Mouse (Mus musculus) lung, postnatal 0 days (tissue): Measurements from ENCODE around the gene Vps52. TPM values are rescaled to one million over a fixed set of nuclear protein-coding genes. Genes with fewer than 3 reads are reported as not detected.

Source experiments
- ATAC-seq: fragments of 200-750 bp; cut with Nextera tagmentation; 2 replicates; pipeline ENCODE4 v1.8.0; 2017; ENCODE audit warnings: moderate library complexity
- DNase-seq: peaks from one replicate; pipeline ENCODE4 v3.0.0-alpha.2; 2016; ENCODE audit warnings: low spot score
- H3K27ac ChIP-seq: fragments of 300-500 bp; sonication (generic); 2 replicates; pipeline ENCODE4 v1.5.1; 2014; ENCODE audit warnings: antibody characterized with exemption, mild to moderate bottlenecking, low read length, mixed read lengths
- H3K27me3 ChIP-seq: fragments of 300-500 bp; sonication (generic); replicated peaks from 2 replicates; pipeline ENCODE4 v1.6.1; 2014; ENCODE audit warnings: low read length, mixed read lengths; ENCODE audit not compliant: insufficient read depth
- H3K36me3 ChIP-seq: fragments of 300-500 bp; sonication (generic); 2 replicates; pipeline ENCODE4 v1.6.1; 2014; ENCODE audit warnings: low read length, mixed read lengths; ENCODE audit not compliant: insufficient read depth
- H3K4me1 ChIP-seq: fragments of 300-500 bp; sonication (generic); 2 replicates; pipeline ENCODE4 v1.6.1; 2014; ENCODE audit warnings: antibody characterized with exemption, low read depth, low read length, mixed read lengths; ENCODE audit not compliant: insufficient read depth
- H3K4me2 ChIP-seq: fragments of 300-500 bp; sonication (generic); replicated peaks from 2 replicates; pipeline ENCODE4 v1.6.1; 2014; ENCODE audit warnings: low read depth, mild to moderate bottlenecking, low read length, moderate library complexity, mixed read lengths
- H3K4me3 ChIP-seq: fragments of 300-500 bp; sonication (generic); 2 replicates; pipeline ENCODE4 v1.5.1; 2014; ENCODE audit warnings: low read depth, low read length
- H3K9ac ChIP-seq: fragments of 300-500 bp; sonication (generic); replicated peaks from 2 replicates; pipeline ENCODE4 v1.6.1; 2014; ENCODE audit warnings: low read depth, mild to moderate bottlenecking
- H3K9me3 ChIP-seq: fragments of 300-500 bp; sonication (generic); 2 replicates; pipeline ENCODE4 v1.6.1; 2016; ENCODE audit warnings: low read length, mixed read lengths
- CTCF ChIP-seq: IDR thresholded peaks from 2 replicates; pipeline ENCODE4 v1.5.1; 2016; ENCODE audit warnings: antibody characterized with exemption, mild to moderate bottlenecking
- EP300 ChIP-seq: IDR thresholded peaks from 2 replicates; pipeline ENCODE4 v1.6.1; 2016; ENCODE audit warnings: antibody characterized with exemption, mild to moderate bottlenecking, control low read depth
- WGBS: fragments of 180-500 bp; shearing (Covaris S2); extraction: QIAGEN DNeasy Blood & Tissue Kit; methylation state at CpG from one replicate; pipeline ENCODE4 v1.1.7; 2014; 5-methylcytosine and 5-hydroxymethylcytosine counted together
- polyA plus RNA-seq: library from polyadenylated mRNA; unstranded; fragments of >200 nt; fragmentation: Nextera tagmentation; extraction: Ambion mirVana; gene quantifications from 2 replicates; pipeline ENCODE4 v1.2.1, GENCODE M21; 2015

Vps52 gene
- polyA plus RNA-seq, 1 experiment from 2014 or later = 28.5 TPM

- no peaks in the 10 kb centered on the region for H3K4me1 ChIP-seq
- WGBS = 95% methylated on average over 7 of the region's 7 CpGs
- ATAC-seq (no peak), DNase-seq (no peak)
- no peak overlapping the region for H3K4me3 ChIP-seq
- no peak overlapping the region for H3K27ac ChIP-seq
- H3K9ac ChIP-seq = no peak overlapping the region
- H3K9me3 ChIP-seq = no peaks in the 10 kb centered on the region
- H3K4me2 ChIP-seq = no peak overlapping the region
- H3K27me3 ChIP-seq = no peaks in the 10 kb centered on the region
- TF ChIP-seq EP300 (no peak), CTCF (no peak)
- peaks cover 8% of the 10 kb centered on the region; the same call in 1 of the 2 replicates for H3K36me3 ChIP-seq
These were observed 7.3 kb downstream of the Vps52 start for GRCm38 (mm10) chr17:33962876-33963275.

GRCm38 (mm10) chr17:33965082-33965845, 9.7 kb downstream of the Vps52 start:
- H3K27ac ChIP-seq = no peak overlapping the region
- no peaks in the 10 kb centered on the region for H3K4me1 ChIP-seq
- no peak for ATAC-seq
- no peak overlapping the region for H3K9ac ChIP-seq
- 89% methylated on average over 17 of the region's 17 CpGs for WGBS
- H3K4me3 ChIP-seq = no peak overlapping the region
- H3K4me2 ChIP-seq = no peak overlapping the region
- no peaks in the 10 kb centered on the region for H3K27me3 ChIP-seq
- no peaks in the 10 kb centered on the region for H3K9me3 ChIP-seq
- no peak for DNase-seq
- TF ChIP-seq EP300 (no peak), CTCF (no peak)
- peaks cover 8% of the 10 kb centered on the region; the same call in 1 of the 2 replicates for H3K36me3 ChIP-seq

- WGBS = 75% methylated on average over 16 of the region's 16 CpGs
- H3K27me3 ChIP-seq = no peaks in the 10 kb centered on the region
- ATAC-seq (no peak), DNase-seq (no peak)
- H3K4me1 ChIP-seq = no peaks in the 10 kb centered on the region
- no peaks in the 10 kb centered on the region for H3K9me3 ChIP-seq
- TF ChIP-seq CTCF (no peak), EP300 (no peak)
- no peak overlapping the region for H3K9ac ChIP-seq
- no peak overlapping the region for H3K4me2 ChIP-seq
- no peak overlapping the region for H3K4me3 ChIP-seq
- H3K27ac ChIP-seq = no peak overlapping the region
- H3K36me3 ChIP-seq = peaks cover 8% of the 10 kb centered on the region; the same call in 1 of the 2 replicates
These were observed 10.4 kb downstream of the Vps52 start for GRCm38 (mm10) chr17:33965846-33966550.

GRCm38 (mm10) chr17:33968489-33968888, 12.9 kb downstream of the Vps52 start:
- no peak overlapping the region for H3K9ac ChIP-seq
- ATAC-seq = peak; percentile 85
- WGBS = 5% methylated on average over 9 of the region's 9 CpGs

GRCm38 (mm10) chr17:33968927-33969326, 13.3 kb downstream of the Vps52 start:
- Histone ChIP-seq H3K4me3 (no peak overlapping the region), H3K27me3 (no peaks in the 10 kb centered on the region), H3K9me3 (no peaks in the 10 kb centered on the region), H3K36me3 (no peaks in the 10 kb centered on the region), H3K9ac (no peak overlapping the region), H3K27ac (no peak overlapping the region), H3K4me2 (no peak overlapping the region), H3K4me1 (no peaks in the 10 kb centered on the region)
- WGBS = 26% methylated on average over 5 of the region's 5 CpGs
- DNase-seq = peak; percentile 78
- ATAC-seq = peak; percentile 76
- TF ChIP-seq EP300 (no peak), CTCF (peak; percentile 61)

More at GRCm38 (mm10) chr17:33968489-33968888, 12.9 kb downstream of the Vps52 start:
- Histone ChIP-seq H3K4me3 (no peak overlapping the region), H3K27ac (no peak overlapping the region), H3K9me3 (no peaks in the 10 kb centered on the region), H3K27me3 (no peaks in the 10 kb centered on the region), H3K4me2 (no peak overlapping the region), H3K36me3 (no peaks in the 10 kb centered on the region), H3K4me1 (no peaks in the 10 kb centered on the region)
- TF ChIP-seq CTCF (peak; percentile 93), EP300 (no peak)
- peak; percentile 83 for DNase-seq

- no peak overlapping the region for H3K9ac ChIP-seq
- H3K4me3 ChIP-seq = no peak overlapping the region
- DNase-seq = no peak
- 75% methylated on average over 4 of the region's 4 CpGs for WGBS
- no peak overlapping the region for H3K4me2 ChIP-seq
- H3K36me3 ChIP-seq = no peaks in the 10 kb centered on the region
- H3K27me3 ChIP-seq = no peaks in the 10 kb centered on the region
- H3K4me1 ChIP-seq = no peaks in the 10 kb centered on the region
- H3K9me3 ChIP-seq = no peaks in the 10 kb centered on the region
- ATAC-seq = no peak
- no peak for TF ChIP-seq EP300
- peak; percentile 45 for TF ChIP-seq CTCF
- no peak overlapping the region for H3K27ac ChIP-seq
These were observed 13.8 kb downstream of the Vps52 start for GRCm38 (mm10) chr17:33969394-33969793.
